Mouse (Mus musculus): Measurements from ENCODE around the gene Hspa2. TPM values are rescaled to one million over a fixed set of nuclear protein-coding genes. Genes with fewer than 3 reads are reported as not detected.

Hspa2 gene
- polyA plus RNA-seq (2015; fragmentation: Nextera tagmentation; extraction: Ambion mirVana) = 15.1 and 15.5 TPM in 2 replicates

DNA sequence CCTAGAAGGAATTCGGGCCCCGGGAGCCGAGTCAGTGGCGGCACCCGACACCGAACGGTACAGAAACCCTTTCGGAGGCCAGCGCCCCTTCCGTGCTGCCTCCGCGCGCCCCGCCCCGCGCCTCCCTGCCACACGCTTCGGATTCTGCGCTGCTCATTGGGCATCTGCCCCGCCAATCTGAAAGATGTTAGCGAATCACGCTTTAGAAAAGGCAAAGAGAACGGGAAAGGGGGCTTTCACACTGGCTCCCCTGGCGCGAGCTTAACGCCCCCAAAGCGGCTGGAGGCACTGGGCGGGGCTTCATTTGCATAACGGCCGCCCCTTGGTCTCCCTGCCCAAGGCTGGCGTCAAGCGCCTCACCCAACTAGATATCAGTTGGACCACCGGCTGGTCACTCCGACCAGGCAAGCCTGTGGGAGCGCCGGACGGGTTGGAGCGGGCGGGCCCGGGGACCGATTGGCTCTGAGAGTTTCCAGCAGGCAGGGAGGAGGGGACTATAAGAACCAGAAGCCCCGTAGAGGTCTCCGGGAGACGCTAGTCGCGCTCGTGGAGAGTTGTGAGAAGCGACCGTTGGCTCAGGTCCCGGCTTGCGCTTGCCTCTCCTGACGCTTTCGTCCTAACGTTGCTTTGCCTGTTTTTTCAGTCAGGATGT lies at the start of gene Hspa2:
Gene Hspa2, plus strand, starts transcription at position 291 of the 652 bp plus-strand sequence.
- H3K27ac ChIP-seq (replicated peaks) = peak within 1 kb of the TSS; percentile 92
- H3K4me1 ChIP-seq = peaks cover 26% of the 10 kb centered on the region
- peak within 1 kb of the TSS; percentile 61 for H3K4me3 ChIP-seq
- peak within 1 kb of the TSS; percentile 80 for H3K9ac ChIP-seq
- H3K36me3 ChIP-seq = no peaks in the 10 kb centered on the region; the same call in 1 of the 2 replicates
- under 1% methylated on average over 54 of the region's 54 CpGs for WGBS
- peak within 1 kb of the TSS; percentile 97 for H3K4me2 ChIP-seq
- ATAC-seq (ENCODE audit: extremely low read depth, insufficient number of reproducible peaks, low FRiP score, low TSS enrichment) = peak; percentile 95
- H3K9me3 ChIP-seq = no peaks in the 10 kb centered on the region
- H3K27me3 ChIP-seq (replicated peaks) = peaks cover 35% of the 10 kb centered on the region

DNA sequence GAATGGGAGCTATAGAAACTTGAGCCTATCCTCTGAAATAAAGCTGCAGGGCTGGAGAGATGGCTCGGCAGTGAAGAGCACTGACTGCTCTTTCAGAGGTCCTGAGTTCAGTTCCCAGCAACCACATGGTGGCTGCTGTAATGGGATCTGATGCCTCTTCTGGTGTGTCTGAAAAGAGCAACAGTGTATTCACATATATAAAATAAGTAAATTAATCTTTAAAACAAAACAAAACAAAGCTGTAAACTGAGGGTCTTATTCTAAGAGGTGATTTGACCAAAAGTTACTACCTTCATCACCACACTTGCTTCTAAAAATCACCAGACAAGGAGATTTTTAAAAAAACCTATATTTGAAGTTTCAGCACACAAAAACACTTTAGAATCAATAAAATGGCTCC lies 43.1 kb upstream of the Hspa2 start:
- Histone ChIP-seq H3K4me3 (no peak overlapping the region), H3K9me3 (no peaks in the 10 kb centered on the region), H3K36me3 (peaks cover 15% of the 10 kb centered on the region), H3K9ac (no peak overlapping the region), H3K4me2 (no peak overlapping the region), H3K27ac (replicated peaks) (no peak overlapping the region), H3K4me1 (peaks cover 24% of the 10 kb centered on the region), H3K27me3 (replicated peaks) (no peaks in the 10 kb centered on the region)
- WGBS = 79% methylated on average over 1 of the region's 1 CpGs
- ATAC-seq (ENCODE audit: extremely low read depth, insufficient number of reproducible peaks, low FRiP score, low TSS enrichment) = no peak

DNA sequence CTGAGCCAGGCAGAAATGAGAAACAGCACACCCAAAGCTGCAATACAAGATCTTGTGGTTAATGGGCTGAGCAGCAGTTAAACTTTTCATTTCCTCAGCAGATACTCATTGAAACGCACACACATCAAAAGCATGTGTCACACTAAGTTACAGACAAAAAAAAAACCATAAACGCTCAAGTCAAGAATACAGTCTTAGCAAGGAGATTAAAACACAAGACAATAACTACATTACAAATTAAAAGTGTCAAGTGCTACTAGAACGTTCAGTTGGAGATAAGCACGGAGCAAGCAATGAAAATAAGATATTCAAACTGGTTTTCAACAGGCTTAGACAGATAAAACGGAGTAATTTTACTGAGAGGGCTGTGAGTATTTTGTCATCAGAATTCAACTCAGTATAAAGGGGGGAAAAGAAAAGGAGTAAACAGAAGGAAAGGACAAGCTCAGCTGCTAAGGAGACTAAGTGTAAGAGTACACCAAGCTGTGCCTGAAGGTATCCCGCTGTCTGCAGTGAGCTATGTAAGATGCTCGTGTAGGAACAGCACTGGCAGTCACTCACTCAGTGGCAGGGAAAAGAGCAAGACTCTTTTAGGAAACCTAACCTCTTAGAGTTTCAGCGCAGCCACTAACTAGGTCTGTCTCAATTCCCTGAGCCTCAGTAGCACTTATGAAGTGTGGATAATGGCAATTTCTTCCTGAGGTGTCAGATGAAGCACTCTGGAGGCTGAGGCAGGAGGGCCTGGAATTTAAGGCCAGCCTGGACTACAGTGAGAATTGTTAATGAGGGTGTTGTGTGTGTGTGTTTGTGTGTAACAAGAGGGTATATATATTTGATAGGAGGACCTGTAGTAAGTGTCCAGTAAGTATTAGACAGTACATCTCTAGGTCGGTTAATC lies 42.3 kb upstream of the Hspa2 start:
- Histone ChIP-seq H3K36me3 (peaks cover 15% of the 10 kb centered on the region), H3K27me3 (replicated peaks) (no peaks in the 10 kb centered on the region), H3K27ac (replicated peaks) (0 out of 2 replicates have a peak overlapping the region, but pooled peaks have one; percentile 15), H3K4me3 (no peak overlapping the region), H3K4me2 (no peak overlapping the region), H3K4me1 (peaks cover 31% of the 10 kb centered on the region), H3K9me3 (no peaks in the 10 kb centered on the region), H3K9ac (no peak overlapping the region)
- no peak for ATAC-seq (ENCODE audit: extremely low read depth, insufficient number of reproducible peaks, low FRiP score, low TSS enrichment)
- 55% methylated on average over 9 of the region's 9 CpGs for WGBS

DNA sequence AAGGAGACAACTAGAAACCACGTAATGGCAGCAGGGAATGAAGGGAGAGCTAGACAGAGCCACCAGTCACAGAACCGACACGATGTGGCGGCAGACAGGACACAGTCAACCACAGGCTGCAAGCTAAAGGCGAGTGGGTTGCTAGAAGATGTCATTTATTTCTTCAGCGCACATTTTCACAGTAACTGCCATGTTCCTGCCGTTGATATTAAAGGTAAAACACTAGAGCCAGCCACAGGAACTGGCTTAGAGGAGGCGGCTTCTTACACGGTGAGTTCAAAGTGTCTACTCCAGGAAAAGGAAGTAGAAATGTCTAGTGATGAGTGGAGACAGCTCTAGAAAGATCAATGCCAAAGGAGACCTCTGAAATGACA lies 41.7 kb upstream of the Hspa2 start:
- peaks cover 38% of the 10 kb centered on the region for H3K4me1 ChIP-seq
- H3K4me3 ChIP-seq = no peak overlapping the region
- no peaks in the 10 kb centered on the region for H3K9me3 ChIP-seq
- no peak for ATAC-seq (ENCODE audit: extremely low read depth, insufficient number of reproducible peaks, low FRiP score, low TSS enrichment)
- no peak overlapping the region for H3K27ac ChIP-seq (replicated peaks)
- WGBS = 73% methylated on average over 9 of the region's 9 CpGs
- H3K36me3 ChIP-seq = peaks cover 12% of the 10 kb centered on the region
- no peak overlapping the region for H3K4me2 ChIP-seq
- no peak overlapping the region for H3K9ac ChIP-seq
- no peaks in the 10 kb centered on the region for H3K27me3 ChIP-seq (replicated peaks)

DNA sequence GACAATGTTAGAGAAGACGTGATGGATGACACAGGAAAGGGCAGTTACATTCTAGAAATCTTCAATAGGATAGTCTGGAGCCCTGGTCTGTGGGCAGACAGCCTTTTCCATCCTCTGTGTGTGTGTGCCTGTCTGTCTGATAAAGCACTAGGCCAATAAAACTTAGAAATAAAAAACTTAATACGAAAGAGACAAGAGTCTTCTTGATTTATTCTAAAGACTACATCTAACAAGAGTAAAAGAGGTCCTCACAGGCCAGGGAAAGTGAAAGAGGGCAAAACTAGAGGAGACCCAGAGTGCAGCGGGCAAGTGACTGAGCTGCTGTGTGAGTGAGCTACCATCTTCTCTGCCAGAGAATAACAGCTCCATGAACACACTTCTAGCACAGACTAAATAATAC lies 37.7 kb upstream of the Hspa2 start:
- Histone ChIP-seq H3K4me3 (no peak overlapping the region), H3K27me3 (replicated peaks) (no peaks in the 10 kb centered on the region), H3K27ac (replicated peaks) (no peak overlapping the region), H3K4me2 (no peak overlapping the region), H3K4me1 (peaks cover 53% of the 10 kb centered on the region), H3K36me3 (peaks cover 6% of the 10 kb centered on the region), H3K9ac (peak overlapping the region; percentile 37; the same call in 1 of the 2 replicates), H3K9me3 (no peaks in the 10 kb centered on the region)
- ATAC-seq (ENCODE audit: extremely low read depth, insufficient number of reproducible peaks, low FRiP score, low TSS enrichment) = no peak
- 80% methylated on average over 3 of the region's 3 CpGs for WGBS

DNA sequence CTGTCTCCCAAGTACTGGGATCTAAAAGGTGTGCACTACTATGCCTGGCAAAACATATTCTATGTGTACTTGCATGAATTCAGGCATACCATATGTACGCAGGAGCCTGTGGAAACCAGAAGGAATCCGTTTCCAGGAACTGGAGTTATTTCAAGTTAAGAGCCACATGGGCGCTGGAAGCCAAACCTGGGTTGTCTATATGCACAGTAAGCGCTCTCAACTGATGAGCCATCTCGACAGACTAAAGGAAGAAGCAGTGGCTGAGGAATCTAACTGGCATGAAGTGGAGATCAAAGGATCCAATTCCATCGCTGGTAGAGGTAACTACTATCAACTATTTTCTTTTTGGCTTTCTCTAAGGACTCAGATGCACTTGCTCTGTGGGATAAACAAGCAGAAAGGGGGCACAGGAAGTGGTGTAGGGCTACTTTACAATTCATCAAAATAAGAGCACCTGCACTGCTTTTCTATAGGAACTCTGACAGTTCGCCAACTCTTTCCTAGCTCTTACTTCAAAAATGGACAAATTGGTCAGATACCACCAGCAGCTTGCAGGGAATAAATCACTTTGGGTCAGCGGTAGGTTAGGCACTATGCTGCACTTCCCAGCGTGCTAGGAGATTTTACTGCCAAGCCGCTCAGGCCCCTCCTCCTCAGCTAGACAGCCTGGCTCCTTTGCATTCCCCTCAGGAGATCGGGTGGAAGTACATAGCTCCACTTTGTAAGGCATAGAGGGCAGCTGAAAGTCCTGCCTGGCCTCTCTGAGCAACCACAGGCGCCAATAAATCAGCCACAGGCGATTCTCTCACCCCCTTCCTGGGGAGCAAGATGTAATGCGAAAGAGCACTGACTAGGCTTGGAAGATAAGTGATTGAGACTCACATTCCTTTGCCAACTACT lies 36.6 kb upstream of the Hspa2 start:
- Histone ChIP-seq H3K4me2 (peak overlapping the region; percentile 95), H3K9ac (peak overlapping the region; percentile 99), H3K27me3 (replicated peaks) (no peaks in the 10 kb centered on the region), H3K9me3 (no peaks in the 10 kb centered on the region), H3K4me1 (peaks cover 52% of the 10 kb centered on the region), H3K4me3 (peak overlapping the region; percentile 96), H3K27ac (replicated peaks) (peak overlapping the region; percentile 100), H3K36me3 (peaks cover 6% of the 10 kb centered on the region)
- ATAC-seq (ENCODE audit: extremely low read depth, insufficient number of reproducible peaks, low FRiP score, low TSS enrichment) = no peak
- 19% methylated on average over 14 of the region's 14 CpGs for WGBS

DNA sequence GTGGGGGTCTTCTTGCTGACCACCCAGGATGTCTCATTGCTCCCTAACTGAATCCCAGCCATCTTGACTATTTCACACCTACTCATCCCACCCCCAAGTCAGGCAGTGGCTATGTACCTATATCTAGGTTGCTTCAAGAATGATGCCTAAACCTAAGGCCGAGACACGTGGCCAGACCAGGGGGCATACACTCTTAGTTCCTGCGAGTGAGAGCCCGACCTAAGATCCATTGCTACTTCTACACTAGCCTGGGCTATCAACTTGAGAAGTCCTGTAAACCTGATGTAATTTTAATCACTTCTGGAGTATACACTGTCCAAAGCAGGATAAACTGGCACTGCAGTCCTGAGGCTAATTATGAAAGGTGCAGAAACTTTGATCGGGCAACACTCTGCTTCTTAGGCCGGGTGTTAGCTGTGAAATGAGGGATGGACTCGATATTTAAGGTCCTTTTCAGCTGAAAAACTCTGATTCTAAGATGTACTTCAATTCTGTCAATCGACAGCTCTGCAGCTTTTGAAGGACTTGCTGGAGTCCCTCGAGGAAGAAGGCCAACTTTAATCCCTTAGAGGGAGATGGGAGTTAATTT lies 35.7 kb upstream of the Hspa2 start:
- Histone ChIP-seq H3K27ac (replicated peaks) (peak overlapping the region; percentile 100), H3K27me3 (replicated peaks) (no peaks in the 10 kb centered on the region), H3K4me1 (peaks cover 54% of the 10 kb centered on the region), H3K4me2 (peak overlapping the region; percentile 95), H3K36me3 (peaks cover 9% of the 10 kb centered on the region), H3K9ac (peak overlapping the region; percentile 99), H3K9me3 (no peaks in the 10 kb centered on the region), H3K4me3 (peak overlapping the region; percentile 96)
- 9% methylated on average over 9 of the region's 9 CpGs for WGBS
- no peak for ATAC-seq (ENCODE audit: extremely low read depth, insufficient number of reproducible peaks, low FRiP score, low TSS enrichment)

DNA sequence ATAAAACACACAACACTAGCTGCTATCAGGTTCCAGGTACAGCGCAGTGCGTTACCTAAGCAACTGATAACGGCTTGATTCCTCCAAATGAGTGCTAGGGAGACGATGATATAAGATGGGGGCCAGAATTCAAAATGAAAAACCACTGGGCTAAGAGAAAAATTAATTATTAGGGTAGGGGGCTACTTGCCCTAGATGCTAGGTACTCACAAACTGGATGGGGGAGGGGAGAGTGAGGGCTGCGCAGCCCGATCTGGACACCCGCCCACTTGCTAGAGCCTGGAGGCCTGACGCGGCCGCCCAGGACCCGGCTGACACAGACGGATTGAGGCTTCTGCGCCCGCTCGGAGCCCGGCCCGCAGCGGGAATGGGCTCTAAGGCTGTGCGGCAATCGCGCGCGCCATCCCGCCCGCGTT lies 35.2 kb upstream of the Hspa2 start:
- Histone ChIP-seq H3K27ac (replicated peaks) (peak overlapping the region; percentile 100), H3K27me3 (replicated peaks) (no peaks in the 10 kb centered on the region), H3K9me3 (no peaks in the 10 kb centered on the region), H3K36me3 (peaks cover 9% of the 10 kb centered on the region), H3K9ac (peak overlapping the region; percentile 99), H3K4me2 (peak overlapping the region; percentile 95), H3K4me3 (peak overlapping the region; percentile 96), H3K4me1 (peaks cover 57% of the 10 kb centered on the region)
- WGBS = under 1% methylated on average over 18 of the region's 26 CpGs
- peak; percentile 15; the same call in 1 of the 2 replicates for ATAC-seq (ENCODE audit: extremely low read depth, insufficient number of reproducible peaks, low FRiP score, low TSS enrichment)

DNA sequence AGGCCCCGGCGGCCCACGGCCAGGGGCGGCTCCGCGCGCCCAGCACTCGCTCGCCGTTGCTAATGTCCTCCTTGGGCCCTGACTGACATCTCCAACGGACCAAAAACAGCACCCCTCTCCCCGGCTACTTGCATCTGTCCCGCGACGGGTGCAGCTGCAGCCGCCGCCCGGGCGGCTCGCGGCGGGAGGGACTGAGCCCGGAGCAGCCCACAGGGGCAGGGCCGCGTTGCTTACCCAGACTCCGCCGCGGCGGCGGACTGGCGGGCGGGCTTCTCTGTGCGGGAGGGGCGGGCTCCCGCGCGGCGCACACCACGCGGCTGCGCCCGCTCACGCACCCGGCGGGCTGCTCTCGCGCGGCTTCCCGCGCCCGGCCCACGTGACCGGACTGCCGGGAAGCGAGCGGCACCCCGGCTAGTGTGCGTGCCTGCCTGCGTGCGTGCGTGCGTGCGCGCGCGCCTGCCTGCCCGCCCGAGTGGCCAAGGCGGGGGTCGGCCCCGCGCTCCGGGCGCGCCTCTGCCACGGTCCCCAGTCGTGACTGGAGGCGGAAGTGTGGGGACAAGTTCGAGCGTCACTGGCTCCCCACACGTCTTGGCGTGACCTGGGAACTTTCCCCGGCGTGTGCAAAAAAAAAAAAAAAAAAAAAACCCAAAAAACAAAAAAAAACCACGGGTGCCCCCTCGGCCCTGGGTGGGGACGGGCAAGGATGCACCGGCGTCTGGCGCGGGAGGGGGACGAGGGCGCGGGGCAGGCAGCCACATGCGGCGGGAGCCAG lies 34.6 kb upstream of the Hspa2 start, which contains the start of gene Zbtb25:
Gene Zbtb25, minus strand, starts transcription at position 397 of the 772 bp plus-strand sequence.
- peaks cover 4% of the 10 kb centered on the region for H3K36me3 ChIP-seq
- ATAC-seq (ENCODE audit: extremely low read depth, insufficient number of reproducible peaks, low FRiP score, low TSS enrichment) = peak; percentile 63; the same call in 1 of the 2 replicates
- H3K27me3 ChIP-seq (replicated peaks) = no peaks in the 10 kb centered on the region
- H3K4me1 ChIP-seq = peaks cover 63% of the 10 kb centered on the region
- WGBS = under 1% methylated on average over 96 of the region's 96 CpGs
- peak within 1 kb of the TSS; percentile 95 for H3K4me2 ChIP-seq
- H3K9ac ChIP-seq = peak within 1 kb of the TSS; percentile 99
- no peaks in the 10 kb centered on the region for H3K9me3 ChIP-seq
- H3K27ac ChIP-seq (replicated peaks) = peak within 1 kb of the TSS; percentile 100
- H3K4me3 ChIP-seq = peak within 1 kb of the TSS; percentile 96

Measured in heart, embryonic 13.5 days (tissue).